Mouse (Mus musculus) kidney, postnatal 14 days (tissue): ENCODE data around the gene Mrap2.

Experiments
- DNase-seq: peaks from one replicate; pipeline ENCODE4 v3.0.0; 2022; ENCODE audit warnings: mixed read lengths

The Mrap2 gene

DNA sequence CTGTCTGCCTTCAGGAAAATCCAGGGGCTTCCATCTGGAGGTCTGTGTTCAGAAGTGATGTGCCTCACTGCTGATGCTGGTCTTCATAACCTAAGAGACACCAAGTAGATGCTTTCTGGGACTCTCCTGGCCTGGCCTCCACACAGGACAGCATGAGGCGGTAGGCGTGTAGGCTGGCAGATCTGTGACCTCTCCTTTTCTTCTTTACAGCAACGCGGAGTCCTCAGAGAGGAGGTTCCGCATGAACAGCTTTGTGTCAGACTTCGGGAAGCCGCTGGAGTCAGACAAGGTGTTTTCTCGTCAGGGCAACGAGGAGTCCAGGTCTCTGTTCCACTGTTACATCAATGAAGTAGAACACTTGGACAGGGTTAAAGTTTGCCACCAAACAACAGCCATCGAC, 38.1 kb downstream of the Mrap2 start:
- DNase-seq: no peak

DNA sequence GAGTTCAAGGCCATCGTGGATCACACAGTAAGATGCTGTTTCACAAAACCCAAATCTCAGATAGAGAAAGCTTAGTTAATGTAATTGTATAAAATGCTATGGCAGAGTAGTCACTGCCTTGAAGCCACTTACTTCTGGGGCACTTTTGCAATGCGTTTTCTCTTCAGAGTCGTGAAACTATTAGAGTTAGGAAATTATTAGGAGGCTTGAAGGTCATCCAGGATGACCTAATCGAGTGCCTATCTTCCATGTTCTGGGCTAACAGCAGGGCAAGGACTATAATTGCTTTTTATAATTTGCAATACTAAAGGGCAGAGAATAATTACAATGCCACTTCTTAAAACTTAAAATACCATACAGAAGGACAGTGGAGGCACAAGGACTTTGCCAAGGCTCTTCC, 43.2 kb downstream of the Mrap2 start:
- DNase-seq: no peak

DNA sequence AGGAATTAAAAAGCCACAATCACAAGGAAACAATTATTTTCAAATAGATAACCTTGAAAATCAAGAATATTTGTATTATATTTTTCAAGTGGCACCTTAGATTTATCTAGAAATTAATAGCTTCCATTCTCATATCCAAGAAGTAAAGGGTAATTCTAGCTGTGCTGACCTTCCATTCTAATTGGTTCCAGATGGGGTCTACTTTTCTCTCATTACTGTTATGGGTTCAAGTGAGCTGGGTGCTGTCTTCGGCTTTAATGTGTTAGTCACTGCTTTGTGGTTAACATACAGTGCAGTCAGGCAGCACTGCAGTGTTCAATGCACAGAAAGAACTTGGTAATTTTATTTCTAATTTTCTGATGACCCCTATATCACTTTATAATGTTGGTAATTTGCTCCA, 49.6 kb downstream of the Mrap2 start:
- no peak for DNase-seq

DNA sequence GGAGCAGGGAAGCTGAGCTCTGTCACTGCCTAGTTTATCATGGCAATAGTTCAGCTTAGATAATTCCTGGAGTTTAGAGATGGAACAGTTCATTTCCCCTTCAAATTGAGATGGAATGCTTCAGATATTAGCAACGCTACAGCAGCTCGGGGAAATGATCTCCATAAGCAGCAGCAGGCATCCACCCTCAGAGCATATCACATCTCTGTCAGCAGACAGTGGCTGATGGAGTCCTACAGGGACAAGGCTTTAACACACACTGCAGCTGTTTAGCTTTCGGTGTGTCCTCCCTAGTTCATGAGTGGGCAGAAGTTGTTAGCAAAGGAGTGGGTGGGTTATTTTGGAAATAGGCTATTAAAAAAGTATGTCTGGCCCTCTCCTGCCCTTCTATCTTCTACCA, 53.2 kb downstream of the Mrap2 start:
- DNase-seq: no peak

DNA sequence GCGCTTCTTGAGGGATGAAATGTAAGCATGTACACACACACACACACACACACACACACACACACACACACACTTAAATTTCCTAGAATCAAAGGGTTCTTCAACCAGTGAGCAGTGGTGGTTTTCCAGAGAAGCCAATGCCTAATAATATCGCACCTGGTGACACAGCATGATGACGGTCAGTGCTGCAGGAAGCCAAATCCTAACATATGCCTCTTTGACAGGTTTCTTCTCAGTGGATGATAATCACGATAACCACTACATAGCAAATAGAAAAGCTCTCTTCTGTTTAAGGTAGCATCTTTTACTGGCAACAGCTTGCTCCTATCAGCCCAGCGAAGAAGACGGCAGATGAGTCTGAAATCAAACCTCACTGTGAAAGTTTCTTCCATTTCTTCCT, 53.9 kb downstream of the Mrap2 start:
- DNase-seq: no peak

DNA sequence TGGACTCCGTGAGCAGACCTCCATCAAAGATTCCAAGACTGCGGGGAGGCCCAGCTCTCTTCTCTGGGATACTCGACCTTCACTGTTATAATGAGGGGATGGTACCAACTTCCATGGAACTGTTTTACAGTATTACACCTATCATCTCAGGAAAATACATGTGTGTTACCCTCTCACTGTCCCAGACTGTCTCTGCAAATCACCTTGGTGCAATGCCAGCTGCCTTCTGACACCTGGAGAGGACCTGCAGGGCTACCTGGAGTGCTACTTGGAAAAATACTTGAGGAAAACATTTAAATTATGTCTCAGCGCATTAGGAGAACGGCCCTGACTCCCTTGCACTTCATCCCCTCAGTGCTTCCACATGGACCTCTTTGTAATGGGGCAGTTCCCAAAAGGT, 56.3 kb downstream of the Mrap2 start:
- DNase-seq: no peak

DNA sequence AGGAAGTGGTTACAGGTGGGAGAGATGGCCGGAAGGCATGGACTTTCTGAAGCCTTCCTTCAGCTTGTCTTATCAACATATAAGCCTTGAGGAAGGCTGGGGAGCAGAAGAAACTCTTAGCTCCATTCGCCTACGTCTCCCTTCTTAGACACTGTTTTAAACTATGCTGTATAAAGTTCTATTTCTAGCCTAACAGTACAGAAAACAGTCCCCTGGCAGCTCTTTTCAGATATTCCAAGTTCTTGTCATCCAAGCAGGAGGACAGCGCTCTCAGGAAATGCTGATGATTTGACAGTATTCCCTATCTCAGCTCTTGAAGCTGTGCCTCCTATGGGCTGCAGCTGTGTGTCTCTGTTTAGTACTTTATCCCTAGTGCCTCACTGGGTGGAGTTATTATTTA, 56.8 kb downstream of the Mrap2 start:
- DNase-seq: no peak

DNA sequence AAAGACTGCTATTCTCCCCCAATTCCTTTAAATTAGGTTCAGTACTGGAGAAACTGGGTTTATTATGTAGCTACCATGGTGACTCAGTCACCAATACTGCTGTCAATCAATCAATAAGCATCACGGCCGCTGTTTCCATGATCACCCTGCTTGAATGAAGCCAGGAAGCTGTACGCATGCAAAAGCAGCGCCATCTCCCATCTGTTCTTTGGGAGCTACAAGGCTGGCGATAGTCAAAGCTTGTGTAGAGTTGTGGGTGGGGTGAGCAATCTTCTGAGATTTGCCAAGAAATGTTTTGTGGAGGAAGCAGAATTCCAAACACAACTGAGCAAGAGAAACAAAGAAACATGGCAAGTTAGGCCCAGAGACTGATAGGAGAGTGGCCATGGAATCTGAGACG, 58.3 kb downstream of the Mrap2 start:
- no peak for DNase-seq

DNA sequence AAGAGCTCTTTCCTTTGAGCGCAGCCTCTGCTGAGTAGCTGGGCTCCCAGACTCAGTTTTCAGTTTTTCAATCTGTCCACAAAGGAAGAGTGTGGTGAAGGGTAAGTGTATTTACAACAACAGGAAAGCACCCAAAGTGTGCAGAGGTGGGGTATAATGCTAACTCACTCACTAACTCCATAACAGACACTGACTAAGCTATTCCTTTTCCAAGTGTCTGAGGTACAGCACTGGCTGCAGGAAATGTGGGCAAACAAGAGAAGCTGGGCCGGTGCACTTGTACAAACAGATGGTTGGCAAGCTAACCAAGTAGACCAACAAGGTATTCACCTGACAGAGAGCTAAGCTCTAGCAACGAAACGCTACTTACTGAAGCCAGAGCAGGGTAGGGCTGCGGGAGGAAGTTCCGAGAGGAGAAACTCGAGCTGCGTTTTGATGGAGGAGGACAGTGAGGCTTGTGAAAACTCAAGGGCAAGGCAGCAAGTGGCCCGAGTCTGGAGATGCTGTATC, 66.8 kb downstream of the Mrap2 start:
- no peak for DNase-seq

DNA sequence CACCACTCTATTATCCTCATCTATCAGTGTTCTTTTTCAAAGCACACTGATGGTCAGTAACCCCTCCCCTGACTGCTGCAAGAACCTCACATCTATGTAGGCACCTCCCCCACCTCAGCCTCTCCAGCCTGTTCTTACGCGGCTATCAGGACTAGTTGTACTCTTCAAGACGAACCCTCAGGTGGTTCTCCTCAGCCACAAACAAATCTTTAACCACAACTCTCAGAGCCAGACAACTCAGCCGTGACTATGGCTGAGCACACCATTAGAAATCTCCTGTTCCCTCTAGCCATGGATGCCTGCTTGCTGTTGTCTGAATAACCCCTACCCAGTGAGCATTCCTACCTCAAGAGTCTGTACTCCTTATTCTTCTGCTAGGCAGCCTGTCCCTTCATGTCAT, 69.1 kb downstream of the Mrap2 start:
- no peak for DNase-seq
